Mouse (Mus musculus) kidney, adult 11 months (tissue): ENCODE results near the gene C2.
"Not testable (repeated sequence)": the region's sequence is repeated elsewhere in the genome, so short reads cannot be mapped to it uniquely, and the experiment has no call there.

Source experiments
- DNase-seq: peaks from one replicate; pipeline ENCODE4 v3.0.0; 2022

The C2 gene

DNA sequence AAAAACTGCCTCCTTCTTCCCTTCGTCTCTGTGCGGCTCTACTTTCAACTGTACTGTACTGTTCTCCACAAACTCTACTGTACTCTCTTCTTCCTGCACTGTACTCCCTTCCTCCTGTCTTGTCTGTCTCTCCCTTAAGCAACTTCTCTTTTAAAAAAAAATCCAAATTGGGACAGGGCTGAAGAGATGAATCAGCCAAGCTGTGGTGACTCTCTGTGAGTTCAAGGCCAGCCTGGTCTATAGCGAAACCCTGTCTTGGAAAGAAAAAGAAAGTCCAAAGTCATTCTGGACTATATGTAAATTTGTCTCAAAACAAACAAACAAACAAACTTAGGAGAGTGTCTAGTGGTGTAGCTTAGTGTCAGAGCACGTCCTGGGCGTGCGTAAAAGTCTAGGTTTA is 23.7 kb downstream of the C2 start:
- DNase-seq = no peak

DNA sequence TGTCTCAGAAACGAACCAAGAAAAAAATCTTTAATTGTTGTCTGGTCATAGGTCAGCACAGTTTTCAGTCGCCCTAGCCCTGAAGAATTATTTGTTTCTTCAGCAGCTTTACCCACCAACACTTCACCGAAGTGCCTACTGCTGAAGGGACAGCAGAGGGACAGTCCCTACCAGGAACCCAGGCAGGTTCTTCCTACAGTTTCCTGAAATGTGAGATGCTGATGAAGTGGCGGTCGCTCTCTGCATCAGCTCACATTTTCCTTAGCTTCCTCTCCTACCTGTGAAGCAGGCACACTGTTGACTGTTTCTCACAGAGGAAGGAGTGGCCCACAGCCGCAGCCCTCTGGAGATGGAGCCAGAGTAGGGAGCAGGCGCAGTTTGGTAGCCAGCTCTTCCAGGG is 32.1 kb downstream of the C2 start:
- no peak for DNase-seq

GRCm38 (mm10) chr17:34862416-34863081 is 35.5 kb downstream of the C2 start, which contains the start of gene Cfb:
TSS of gene Cfb (minus strand) at chr17:34862518.
- peak; percentile 82 for DNase-seq

DNA sequence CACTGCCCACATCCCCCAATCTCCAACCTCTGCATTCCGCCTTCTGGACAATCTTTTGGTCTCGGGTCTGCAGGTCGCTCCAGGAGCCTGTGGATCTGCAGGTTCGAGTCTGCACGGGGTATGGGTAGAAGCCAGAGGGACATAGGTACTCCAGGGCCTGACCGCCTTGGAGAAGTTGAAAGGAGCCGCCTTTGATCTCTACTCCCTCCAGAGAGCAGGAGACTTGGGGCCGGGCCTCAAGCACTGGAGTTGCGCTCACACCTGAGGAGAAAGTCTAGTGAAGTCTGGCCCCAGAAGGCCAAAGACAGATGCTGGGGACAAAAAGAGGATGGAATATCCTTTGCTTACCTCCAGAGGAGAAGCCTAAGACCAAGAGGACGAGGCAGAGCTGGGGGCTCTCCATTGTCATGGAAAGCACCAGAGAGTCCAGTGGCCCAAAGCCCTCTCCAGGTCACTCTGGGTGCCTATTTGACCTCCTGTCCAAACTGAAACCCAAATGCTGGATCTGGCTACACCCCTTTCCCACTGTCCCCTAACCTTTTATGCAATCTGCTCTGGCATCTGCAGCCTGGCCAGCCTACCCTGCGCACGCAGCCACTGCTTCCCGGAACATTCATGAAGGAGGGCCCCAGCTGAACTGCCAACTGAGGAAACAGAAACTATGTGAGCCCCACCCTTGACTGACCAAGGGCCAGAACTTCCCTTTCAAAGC is 36.2 kb downstream of the C2 start:
- DNase-seq = peak; percentile 83

DNA sequence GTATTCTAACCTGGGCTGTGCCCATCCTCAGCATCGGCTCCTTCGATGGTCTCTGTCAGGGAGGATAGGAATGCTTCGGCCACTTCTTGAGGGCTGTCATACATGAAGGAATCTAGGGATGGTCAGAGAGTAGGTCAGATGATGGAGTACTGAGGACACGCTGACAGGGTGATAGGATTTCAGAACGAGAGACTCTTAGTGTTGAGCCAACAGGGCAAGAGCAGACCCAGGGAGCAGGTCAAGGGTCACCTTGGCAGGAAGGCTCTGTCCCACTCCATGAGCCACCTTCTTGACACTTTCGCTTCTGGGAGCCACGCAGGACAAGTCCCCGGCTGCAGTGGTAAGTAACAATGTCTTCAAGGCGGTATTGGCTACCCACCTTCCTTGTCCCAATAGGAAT is 37.6 kb downstream of the C2 start:
- no peak for DNase-seq

GRCm38 (mm10) chr17:34858670-34859069 is 39.4 kb downstream of the C2 start:
- DNase-seq = no peak

- DNase-seq = no peak
Observed at GRCm38 (mm10) chr17:34855825-34856224, 42.2 kb downstream of the C2 start.

GRCm38 (mm10) chr17:34854761-34855160 is 43.3 kb downstream of the C2 start:
- no peak for DNase-seq

- no peak for DNase-seq
Observed at GRCm38 (mm10) chr17:34853511-34853910, 44.6 kb downstream of the C2 start.

DNA sequence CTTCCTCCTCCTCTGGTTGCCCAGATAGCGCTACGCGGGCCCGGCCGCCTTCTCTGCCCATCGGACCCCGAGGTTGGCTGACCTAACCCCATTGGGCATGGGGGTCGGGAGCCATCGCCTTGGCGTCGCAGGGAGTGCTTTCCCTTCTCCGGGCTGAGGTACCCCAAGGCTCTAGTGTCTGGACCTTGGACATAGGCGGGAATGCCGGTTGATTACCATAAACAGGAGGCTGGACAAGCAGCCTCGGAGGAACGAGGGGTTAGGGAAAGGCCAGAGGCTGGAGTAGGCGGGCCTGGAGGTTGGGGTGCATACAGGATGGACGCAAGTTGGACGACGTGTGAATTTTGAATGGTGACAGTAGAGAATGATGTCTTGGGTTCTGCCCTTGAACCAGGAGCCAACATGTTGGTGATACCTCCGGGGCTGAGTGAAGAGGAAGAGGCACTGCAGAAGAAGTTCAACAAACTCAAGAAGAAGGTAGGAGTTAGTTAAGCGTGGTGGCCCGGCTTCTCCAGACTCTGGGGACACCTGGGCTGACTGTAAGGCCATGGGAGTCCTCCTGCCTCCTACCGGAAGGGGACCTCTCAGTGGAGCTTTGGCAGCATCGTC is 47.4 kb downstream of the C2 start:
- no peak for DNase-seq

DNA sequence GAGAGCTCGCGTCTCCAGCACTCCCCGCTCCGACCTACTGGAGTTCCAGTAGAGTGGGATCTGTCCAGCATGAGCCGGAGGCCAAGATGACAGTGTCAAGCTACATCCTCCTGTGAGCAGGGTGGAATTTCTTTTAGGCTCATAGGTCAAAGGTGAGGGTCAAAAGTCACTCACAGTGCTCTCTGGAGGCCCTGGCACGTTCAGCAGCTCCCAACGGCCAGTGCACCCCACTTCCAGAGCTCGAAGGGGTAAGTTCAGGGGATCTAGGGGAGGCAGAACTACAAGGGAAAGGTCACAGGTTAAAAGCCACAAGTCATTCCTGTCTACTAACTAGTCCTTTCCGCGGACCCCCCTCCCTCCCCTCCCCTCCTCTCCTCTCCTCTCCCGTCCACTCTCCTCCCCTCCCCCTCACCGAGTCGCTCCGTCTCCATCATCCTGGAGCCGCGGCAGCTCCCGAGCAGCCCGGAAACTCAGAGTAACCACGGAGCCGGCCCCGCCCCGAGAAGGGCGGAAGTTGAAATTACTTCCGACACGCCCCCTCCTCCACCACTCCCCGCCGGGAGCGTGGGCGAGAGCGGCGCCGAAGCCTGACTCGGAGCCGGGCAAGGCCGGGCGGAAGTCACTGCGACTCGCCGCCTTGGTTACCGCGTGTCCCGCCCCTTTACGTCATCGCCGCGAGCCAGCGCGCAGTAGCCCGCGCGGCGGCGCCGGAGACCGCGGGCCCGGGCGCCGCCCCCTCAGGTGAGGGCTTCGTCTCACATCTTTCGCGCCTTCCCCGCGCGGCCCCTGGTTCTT is 48.1 kb downstream of the C2 start, which contains the start of the genes Skiv2l and Nelfe:
TSS of gene Skiv2l (minus strand) at position 489 of the 795 bp plus-strand sequence.
TSS of gene Nelfe (plus strand) at position 670 of the 795 bp plus-strand sequence.
- peak; percentile 96 for DNase-seq

DNA sequence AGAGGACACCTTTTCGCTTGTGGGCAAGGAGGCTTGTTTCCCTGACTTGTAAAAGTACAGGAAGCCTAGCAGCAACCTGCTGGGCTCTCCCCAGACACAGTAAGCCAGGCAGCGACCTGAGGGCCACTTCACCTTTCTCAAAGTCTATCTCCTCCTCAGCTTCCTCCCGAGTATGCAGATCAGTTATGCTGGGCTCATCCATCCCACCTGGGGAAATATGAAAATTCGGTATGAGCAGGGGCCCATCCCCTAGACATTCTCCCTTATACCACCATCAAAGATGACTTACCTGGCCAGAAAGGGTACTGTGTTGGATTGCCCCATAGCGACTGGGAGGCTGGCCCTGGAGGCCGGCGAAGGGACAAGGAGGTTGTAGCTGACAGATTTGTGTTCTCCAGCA is 50.5 kb downstream of the C2 start:
- no peak for DNase-seq

- no peak for DNase-seq
Observed at GRCm38 (mm10) chr17:34847192-34847591, 50.9 kb downstream of the C2 start.

GRCm38 (mm10) chr17:34844884-34845283 is 53.2 kb downstream of the C2 start:
- no peak for DNase-seq

DNA sequence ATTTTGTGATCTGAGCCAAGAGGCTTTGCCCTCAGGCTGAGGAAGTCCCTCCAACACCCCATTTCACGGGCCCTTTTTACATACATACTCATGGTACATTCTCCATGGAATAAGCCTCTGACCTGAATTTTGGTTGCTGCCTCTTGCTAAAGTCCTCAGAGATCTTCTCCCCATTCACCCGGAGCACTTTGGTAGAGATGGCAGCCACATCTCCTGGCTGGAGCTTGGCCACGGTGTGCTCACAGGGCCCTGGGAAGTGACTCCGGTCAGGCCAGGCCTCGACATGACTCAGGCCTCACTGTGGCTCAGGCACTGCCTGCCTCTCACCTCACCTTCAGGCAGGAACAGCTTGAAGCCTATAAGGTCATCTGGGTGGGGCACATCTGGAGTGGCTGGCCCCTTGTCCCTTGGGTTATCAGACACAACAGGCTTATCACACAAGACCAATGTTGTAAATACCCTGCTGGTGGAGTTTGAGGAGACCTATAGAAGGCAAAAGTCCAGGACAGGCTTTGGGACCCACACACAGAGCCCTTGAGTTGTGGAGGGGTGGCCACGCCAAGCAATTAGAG is 57.2 kb downstream of the C2 start:
- DNase-seq = no peak

GRCm38 (mm10) chr17:34838785-34839184 is 59.3 kb downstream of the C2 start:
- DNase-seq = no peak

GRCm38 (mm10) chr17:34837464-34838324 is 60.4 kb downstream of the C2 start:
- peak; percentile 41 for DNase-seq

DNA sequence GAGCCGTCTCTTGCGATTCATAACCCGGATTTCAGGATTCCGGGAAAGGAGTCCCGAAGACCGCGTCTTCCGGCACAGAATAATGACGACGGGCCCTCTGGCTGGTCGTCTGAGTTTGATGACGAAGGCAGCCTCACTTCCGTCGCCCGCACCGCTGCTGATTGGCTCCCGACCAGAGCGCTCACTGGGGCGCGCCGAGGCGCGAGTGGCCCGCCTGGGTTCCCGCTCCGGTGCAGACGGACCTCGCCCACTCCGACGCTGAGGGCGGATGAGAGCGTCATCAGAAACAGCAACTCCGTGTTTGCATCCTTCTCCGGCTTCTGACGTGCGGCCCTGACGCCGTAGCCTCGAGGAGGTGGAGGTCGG is 61.2 kb downstream of the C2 start, which contains the start of the genes Stk19 and Dxo:
TSS of gene Stk19 (minus strand) at position 90 of the 366 bp plus-strand sequence.
TSS of gene Dxo (plus strand) at position 164 of the 366 bp plus-strand sequence.
- DNase-seq = peak; percentile 95

- no peak for DNase-seq
Observed at GRCm38 (mm10) chr17:34836155-34836855, 61.8 kb downstream of the C2 start.

- DNase-seq = not testable (repeated sequence)
Observed at GRCm38 (mm10) chr17:34830776-34831175, 67.3 kb downstream of the C2 start.

DNA sequence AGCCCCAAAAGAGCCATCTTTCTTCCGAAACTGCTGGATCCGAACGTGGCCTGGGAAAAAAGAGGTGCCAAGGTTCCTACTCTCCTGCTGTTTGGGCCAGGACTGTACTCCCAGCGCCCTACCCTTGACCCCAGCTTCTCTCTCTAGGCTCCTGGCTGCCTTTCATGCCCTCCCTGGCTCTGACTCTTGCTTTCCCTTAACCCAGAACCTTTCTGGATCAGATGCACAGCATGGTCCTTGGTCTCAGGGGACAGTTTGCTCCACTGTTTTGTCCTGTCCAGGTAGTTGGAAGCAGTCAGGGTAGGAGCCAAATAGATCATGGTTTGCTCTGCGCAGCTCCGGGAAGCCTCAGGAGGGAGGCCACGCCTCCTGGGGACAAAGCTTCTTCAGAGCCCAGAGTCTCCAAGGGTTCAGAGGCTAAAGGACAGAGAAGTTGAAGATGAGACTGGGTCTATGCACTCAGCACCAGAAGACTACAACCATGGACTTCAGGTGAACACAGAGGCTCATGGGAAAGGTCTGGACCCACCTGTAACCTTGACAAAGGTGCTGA is 83.2 kb downstream of the C2 start:
- DNase-seq = no peak
